Mouse (Mus musculus): ENCODE measurements around the gene Dirc2. TPM values are rescaled to one million over a fixed set of nuclear protein-coding genes. Genes with fewer than 3 reads are reported as not detected.

Dirc2 gene
- polyA plus RNA-seq, 1 experiment from 2014 or later = 40.1 TPM

GRCm38 (mm10) chr16:35652706-35653105, 116.5 kb downstream of the Dirc2 start:
- H3K27ac ChIP-seq (replicated peaks) = no peak overlapping the region; the same call in 1 of the 2 replicates
- H3K4me1 ChIP-seq = peaks cover 4% of the 10 kb centered on the region; the same call in 1 of the 2 replicates
- no peaks in the 10 kb centered on the region for H3K36me3 ChIP-seq
- no peak overlapping the region for H3K4me3 ChIP-seq
- H3K9ac ChIP-seq (replicated peaks) = no peak overlapping the region
- no peaks in the 10 kb centered on the region for H3K9me3 ChIP-seq
- 88% methylated on average over 3 of the region's 3 CpGs for WGBS
- H3K27me3 ChIP-seq = no peaks in the 10 kb centered on the region
- ATAC-seq (replicated peaks) = no peak
- no peak overlapping the region for H3K4me2 ChIP-seq (replicated peaks)

DNA sequence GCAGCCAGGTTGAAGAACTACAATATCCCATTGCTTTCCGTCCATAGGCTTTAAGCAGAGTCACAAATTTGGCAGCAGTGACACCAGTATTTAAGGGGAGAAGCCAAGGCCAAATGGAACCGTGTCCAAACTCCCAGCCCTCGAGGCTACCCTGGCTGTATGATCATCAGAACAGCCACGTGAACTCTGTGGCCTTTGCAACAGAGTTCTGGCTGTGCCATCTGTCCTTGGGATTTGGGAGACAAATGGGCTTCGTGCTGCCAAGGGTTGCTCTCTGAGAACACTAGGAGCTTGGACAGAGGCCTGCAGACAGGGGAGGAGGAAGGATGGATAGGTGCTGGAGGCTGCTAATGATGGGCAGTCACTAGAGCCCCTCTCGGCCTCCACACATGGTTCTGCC, 117.0 kb downstream of the Dirc2 start:
- no peak for ATAC-seq (replicated peaks)
- no peaks in the 10 kb centered on the region for H3K27me3 ChIP-seq
- H3K27ac ChIP-seq (replicated peaks) = no peak overlapping the region; the same call in 1 of the 2 replicates
- no peaks in the 10 kb centered on the region for H3K9me3 ChIP-seq
- H3K4me1 ChIP-seq = peaks cover 4% of the 10 kb centered on the region; the same call in 1 of the 2 replicates
- WGBS = 64% methylated on average over 6 of the region's 6 CpGs
- no peak overlapping the region for H3K4me3 ChIP-seq
- no peak overlapping the region for H3K9ac ChIP-seq (replicated peaks)
- 0 out of 2 replicates have a peak, but pooled peaks cover 3% of the 10 kb centered on the region for H3K36me3 ChIP-seq
- H3K4me2 ChIP-seq (replicated peaks) = no peak overlapping the region

GRCm38 (mm10) chr16:35648862-35649261, 120.3 kb downstream of the Dirc2 start:
- Histone ChIP-seq H3K9me3 (no peaks in the 10 kb centered on the region), H3K27ac (replicated peaks) (no peak overlapping the region), H3K9ac (replicated peaks) (no peak overlapping the region), H3K36me3 (0 out of 2 replicates have a peak, but pooled peaks cover 7% of the 10 kb centered on the region), H3K4me3 (no peak overlapping the region), H3K4me1 (peaks cover 4% of the 10 kb centered on the region; the same call in 1 of the 2 replicates), H3K27me3 (no peaks in the 10 kb centered on the region), H3K4me2 (replicated peaks) (no peak overlapping the region)
- ATAC-seq (replicated peaks) = no peak
- 90% methylated on average over 4 of the region's 4 CpGs for WGBS

Other genes with a start within 250 kb of the Dirc2 start
- gene Sema5b, start 228.2 kb downstream of the Dirc2 start, polyA plus RNA-seq (2015; fragmentation: Nextera tagmentation; extraction: Ambion mirVana) = 31.5 and 34.0 TPM in 2 replicates
- gene Hspbap1, start 1.0 kb upstream of the Dirc2 start, polyA plus RNA-seq (2015; fragmentation: Nextera tagmentation; extraction: Ambion mirVana) = 22.4 and 23.7 TPM in 2 replicates
- gene Parp14, start 102.2 kb upstream of the Dirc2 start, polyA plus RNA-seq (2015; fragmentation: Nextera tagmentation; extraction: Ambion mirVana) = 0.19 and 0.26 TPM in 2 replicates
- 2.4 and 2.5 TPM in 2 replicates for gene Parp9, start 169.1 kb upstream of the Dirc2 start, polyA plus RNA-seq (2015; fragmentation: Nextera tagmentation; extraction: Ambion mirVana)
- 1.7 and 2.2 TPM in 2 replicates for gene Dtx3l, start 169.8 kb upstream of the Dirc2 start, polyA plus RNA-seq (2015; fragmentation: Nextera tagmentation; extraction: Ambion mirVana)
- 75.2 and 76.2 TPM in 2 replicates for gene Kpna1, start 209.4 kb upstream of the Dirc2 start, polyA plus RNA-seq (2015; fragmentation: Nextera tagmentation; extraction: Ambion mirVana)

All from forebrain, embryonic 15.5 days (tissue).